Mouse (Mus musculus): ENCODE results near the gene Zfp579.

Zfp579 gene

DNA sequence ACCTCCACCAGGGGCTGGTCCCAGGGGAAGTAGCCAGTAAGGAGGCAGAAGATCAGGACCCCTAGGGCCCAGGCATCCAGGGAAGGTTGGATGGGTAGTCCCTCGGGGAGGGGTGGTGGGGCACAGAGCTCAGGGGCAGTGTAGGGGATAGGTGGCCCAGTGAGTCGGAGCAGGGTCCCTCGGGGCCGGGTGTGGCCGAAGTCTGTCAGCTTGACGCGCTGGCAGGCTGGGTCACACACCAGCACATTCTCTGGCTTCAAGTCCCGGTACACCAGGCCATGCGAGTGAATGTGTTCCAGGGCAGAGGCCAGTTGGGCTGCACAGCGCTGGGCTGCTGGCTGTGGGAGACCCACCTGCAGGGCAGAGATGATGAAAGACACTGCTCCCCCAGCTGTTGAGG, 38.6 kb downstream of the Zfp579 start:
- no peak for DNase-seq (ENCODE audit: low spot score in 2 of 2)

DNA sequence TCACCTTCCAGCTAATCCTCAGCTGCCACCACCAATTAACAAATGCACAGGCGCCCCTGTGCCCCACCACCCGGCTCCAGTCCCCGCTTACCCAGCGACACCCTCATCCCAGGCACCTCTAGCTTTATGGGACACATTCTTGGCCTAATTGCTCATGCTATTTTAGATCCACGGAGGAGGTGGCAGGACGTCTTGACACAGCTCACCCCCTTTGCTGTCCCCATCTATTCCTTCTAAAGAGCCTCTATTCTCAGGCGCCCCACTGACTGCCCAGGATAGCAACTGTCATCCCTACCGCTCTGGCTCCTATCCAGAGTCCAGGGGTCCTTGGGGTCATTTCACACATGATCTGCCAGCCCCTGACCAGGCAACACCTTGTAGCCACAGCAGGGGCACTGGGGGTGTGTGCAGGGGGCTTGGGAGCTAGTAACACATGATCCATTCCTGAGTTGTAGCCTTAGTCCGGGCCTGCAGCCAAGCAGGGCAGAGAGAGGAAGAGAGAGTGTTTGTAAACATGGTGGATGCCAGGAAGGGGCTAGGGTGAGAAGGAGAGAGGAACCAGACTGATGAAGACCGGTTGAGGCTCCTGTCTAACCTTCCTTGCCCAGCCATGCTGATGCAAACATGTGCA, 42.0 kb downstream of the Zfp579 start:
- no peak for DNase-seq (ENCODE audit: low spot score in 2 of 2)

- no peak for DNase-seq (ENCODE audit: low spot score in 2 of 2)
These were observed 45.2 kb downstream of the Zfp579 start for GRCm38 (mm10) chr7:4950561-4951342.

- no peak for DNase-seq (ENCODE audit: low spot score in 2 of 2)
These were observed 47.6 kb downstream of the Zfp579 start for GRCm38 (mm10) chr7:4948386-4948785.

DNA sequence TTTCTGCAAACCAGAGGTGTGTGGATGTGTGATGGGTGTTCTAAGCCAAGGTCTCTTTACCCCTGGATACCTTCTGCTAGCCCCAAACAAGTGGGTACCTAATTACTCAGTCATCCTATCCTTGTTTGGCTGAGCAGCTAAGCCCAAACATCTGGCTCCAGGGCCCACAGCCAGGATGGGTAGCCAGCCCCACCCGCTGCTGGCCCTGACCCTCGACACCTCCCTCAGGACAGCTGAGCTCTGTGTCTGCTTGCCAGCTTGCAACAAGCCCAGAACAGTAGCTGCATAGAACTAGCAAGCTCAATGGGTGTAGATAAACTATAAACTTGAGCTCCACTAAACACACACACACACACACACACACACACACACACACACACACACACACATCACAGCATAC, 48.1 kb downstream of the Zfp579 start:
- no peak for DNase-seq (ENCODE audit: low spot score in 2 of 2)

GRCm38 (mm10) chr7:4943223-4943815, 52.6 kb downstream of the Zfp579 start:
- peak; percentile 94 to 96 for DNase-seq (ENCODE audit: low spot score in 2 of 2)

- no peak for DNase-seq (ENCODE audit: low spot score in 2 of 2)
These were observed 53.3 kb downstream of the Zfp579 start for GRCm38 (mm10) chr7:4942673-4943072.

- DNase-seq (ENCODE audit: low spot score in 2 of 2), result peak; percentile 79 to 83
These were observed 55.9 kb downstream of the Zfp579 start for GRCm38 (mm10) chr7:4940068-4940479.

- DNase-seq (ENCODE audit: low spot score in 2 of 2), result peak in 1 of 2 experiments; percentile 41
These were observed 57.5 kb downstream of the Zfp579 start for GRCm38 (mm10) chr7:4938456-4938855.

GRCm38 (mm10) chr7:4937392-4937791, 58.6 kb downstream of the Zfp579 start:
- DNase-seq (ENCODE audit: low spot score in 2 of 2), result no peak

DNA sequence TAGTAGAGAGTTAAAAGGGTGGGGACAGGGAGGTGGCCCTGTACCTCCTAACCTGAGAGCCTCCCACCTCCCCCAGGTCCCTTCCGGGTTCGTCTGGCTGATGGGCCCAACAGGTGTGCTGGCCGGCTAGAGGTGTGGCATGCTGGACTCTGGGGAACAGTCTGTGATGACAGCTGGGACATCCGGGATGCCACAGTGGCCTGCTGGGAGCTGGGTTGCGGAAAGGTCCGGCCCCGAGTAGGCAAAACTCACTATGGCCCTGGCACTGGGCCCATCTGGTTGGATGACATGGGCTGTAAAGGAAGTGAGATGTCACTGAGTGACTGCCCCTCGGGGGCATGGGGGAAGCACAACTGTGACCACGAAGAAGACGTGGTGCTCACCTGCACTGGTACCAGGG, 59.1 kb downstream of the Zfp579 start:
- no peak for DNase-seq (ENCODE audit: low spot score in 2 of 2)

DNA sequence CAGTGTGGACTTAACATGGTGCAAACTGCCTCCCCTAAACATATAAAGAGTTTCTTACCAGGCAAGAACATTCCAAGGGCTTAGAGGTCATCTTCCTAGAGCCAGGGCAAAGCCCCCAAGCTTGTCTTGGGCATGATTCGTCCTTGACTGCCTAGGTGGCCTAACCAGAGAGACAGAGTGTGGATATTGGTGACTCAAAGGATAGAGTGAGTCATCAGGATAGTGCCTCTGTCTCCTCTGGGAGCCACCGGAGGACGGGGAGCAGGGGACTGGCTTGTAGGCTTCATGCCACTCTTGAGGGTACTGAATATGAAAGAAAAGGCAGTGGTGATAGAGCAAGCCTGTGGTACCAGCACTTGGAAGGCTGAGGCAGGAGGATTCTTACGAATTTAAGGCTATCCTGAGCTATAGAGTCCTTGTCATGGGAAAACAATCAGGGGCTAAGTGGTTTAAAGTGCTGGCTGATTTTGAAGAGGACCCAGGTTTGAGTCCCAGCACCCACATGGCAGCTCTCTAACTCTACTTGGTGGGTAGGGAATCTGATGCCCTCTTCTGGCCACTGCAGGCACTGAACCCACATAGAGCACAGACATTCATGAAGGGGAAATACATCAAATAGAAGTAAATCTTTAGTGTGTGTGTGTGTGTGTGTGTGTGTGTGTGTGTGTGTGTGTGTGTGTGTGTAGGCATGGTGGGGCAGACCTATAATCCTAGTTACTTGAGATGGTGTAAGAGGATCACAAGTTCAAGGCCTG, 61.6 kb downstream of the Zfp579 start:
- no peak for DNase-seq (ENCODE audit: low spot score in 2 of 2)
